Mouse (Mus musculus) heart, postnatal 36 days (tissue): ENCODE results near the gene Gnaz. TPM values are rescaled to one million over a fixed set of nuclear protein-coding genes. Genes with fewer than 3 reads are reported as not detected.
A peak's percentile ranks its signal among the peaks of the same experiment; 100 is the strongest.
"Not testable (repeated sequence)": the region's sequence is repeated elsewhere in the genome, so short reads cannot be mapped to it uniquely, and the experiment has no call there.

ENCODE experiments used
- DNase-seq, 2 experiments: peaks; one replicate each; pipeline ENCODE4 v3.0.0; 2021 to 2022
- intact Hi-C: fragments of 180-260 bp; cut with DNase I; formaldehyde crosslinking; loops from one replicate; pipeline ENCODE4 v1.15.1; 2025
- total RNA-seq, 2 experiments: library from RNA; stranded (reverse); gene quantifications; 2 replicates each; pipeline ENCODE4 v1.2.3; 2021

The Gnaz gene
- total RNA-seq, 2 experiments from 2014 or later, result 0.43 to 0.58 TPM

DNA sequence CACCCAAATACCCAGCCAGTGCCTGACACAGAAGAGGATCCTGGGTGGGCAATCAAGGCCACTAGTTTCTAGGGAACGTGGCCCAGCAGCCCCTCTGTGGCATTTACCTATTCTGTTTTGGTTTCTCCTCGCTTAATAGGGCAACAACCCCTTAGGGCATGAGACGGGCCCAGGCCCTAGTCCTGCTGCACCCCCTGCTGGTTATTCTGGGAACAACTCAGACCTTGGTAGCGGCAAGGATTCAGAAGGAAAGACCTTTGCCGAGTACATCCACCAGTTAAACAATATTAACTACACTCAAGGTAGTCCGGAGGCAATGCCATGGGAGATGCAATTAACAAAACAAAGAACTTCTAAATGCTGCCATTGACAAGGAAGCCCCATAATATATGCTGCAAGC, 54.2 kb downstream of the Gnaz start:
- intact Hi-C loops, result loop anchor here (1.0 kb wide), 2 partner anchors 84 to 130 kb away; no protein-coding TSS in a partner anchor

DNA sequence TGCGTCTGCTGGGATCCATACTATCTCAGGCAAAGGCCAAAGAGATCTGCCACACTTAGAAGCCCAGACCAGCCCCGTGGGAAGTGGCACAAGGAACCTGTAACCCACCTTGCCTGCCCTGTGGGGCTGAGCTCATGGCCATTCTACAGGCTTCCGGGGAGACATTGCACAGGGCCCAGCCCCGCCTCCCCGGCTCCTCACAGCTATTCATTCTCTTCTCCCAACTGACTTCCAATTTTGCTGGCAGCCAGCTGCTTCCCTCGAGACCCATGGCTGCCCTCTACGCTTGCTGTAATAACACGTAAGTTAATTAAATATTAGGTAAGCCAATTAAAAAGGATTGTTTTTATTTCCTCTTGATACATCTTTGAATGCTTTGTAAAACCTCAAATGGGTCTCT, 59.5 kb downstream of the Gnaz start:
- intact Hi-C loops, result no loop called here
- DNase-seq, result no peak

More for the DNA sequence above, 54.2 kb downstream of the Gnaz start:
- DNase-seq, result peak; percentile 66 to 79

DNA sequence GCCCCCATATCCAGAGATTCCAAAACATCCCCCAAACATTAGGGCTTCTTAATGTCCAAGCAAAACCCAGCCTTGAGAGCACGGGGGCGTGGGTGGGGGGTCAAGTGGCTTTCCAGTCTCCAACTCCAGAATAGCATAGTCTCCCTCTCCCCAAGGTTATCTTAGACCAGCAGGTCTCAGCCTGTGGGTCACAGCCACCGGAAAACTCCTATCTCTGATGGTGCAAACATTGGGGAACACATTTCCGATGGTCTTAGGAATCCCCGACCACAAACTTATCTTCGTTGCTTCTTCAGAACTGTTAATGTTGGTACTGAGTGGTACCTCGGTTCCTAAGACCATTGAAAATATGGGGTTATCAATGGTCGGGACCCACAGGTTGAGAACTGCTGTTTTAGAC, 61.8 kb downstream of the Gnaz start:
- no peak for DNase-seq
- intact Hi-C loops, result no loop called here

DNA sequence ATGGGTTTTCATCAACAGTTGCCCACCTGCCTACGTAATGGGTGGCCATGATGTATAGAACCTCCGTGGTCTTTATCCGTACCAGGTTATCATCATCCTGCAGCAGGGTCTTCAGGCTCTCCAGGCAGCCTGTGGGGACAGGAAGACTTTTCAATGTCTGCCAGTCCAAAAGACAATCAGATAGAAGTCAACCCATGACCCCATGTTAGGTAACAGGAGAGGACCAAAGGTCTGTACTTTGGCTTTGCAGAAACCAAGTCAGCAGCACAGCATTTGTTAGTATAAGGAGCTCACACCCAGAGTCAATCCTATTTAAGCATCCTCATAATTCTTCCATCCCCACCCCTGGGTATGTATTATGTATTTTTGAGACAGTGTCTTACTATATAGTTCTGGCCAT, 62.7 kb downstream of the Gnaz start:
- intact Hi-C loops, result no loop called here
- DNase-seq, result no peak

DNA sequence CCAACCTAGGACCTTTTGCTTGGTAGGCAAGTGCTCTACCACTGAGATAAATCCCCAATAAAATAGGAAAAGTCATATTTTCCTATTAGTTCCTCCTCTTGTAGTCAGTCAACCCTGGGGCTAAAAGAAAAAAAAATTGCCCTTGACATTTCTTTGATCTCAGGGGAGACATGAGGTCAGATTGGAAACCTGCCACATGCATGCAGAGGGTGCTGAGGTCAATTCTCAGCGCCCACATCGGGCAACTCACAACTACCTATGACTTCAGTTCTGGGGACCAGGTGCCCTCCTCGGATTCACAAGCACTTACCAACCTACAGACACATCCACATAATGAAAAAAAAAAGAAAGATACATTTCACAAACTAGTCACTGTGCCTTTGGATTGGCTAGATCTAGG, 63.3 kb downstream of the Gnaz start:
- no peak for DNase-seq
- intact Hi-C loops, result no loop called here

DNA sequence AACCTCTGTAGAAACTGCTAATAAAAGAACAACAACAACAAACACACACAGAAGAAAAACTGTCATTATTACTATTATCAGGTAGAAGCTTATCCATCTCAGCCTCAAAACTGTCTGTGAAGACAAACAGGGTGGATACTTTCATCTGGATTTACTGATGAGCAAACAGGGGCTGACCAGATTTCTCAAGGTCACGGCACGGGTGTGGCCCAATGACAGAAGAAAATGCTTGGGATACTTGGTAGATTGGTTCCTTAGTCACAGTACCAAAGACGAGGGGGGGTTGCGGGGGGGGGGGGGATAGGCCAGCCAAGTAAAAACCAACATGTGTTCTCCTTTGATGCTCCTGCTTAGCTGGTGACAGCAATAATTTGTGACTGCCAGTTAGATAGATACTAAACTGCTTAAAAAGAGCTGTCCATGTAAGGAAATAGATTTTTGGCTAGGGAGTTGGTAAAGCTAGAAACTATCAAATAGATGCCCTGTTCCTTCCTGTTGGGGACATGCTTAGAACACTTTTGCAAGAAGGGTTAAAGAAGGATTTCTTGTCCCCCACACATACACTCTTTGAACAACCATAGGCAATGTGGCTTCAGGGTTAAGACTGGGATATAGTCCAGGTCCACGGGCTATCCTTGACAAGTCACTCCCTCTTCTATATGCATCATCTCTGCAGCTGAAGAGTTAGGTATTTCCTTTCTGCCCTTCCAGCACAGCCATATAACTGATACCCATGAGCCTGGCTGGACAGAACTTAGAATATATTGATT, 64.6 kb downstream of the Gnaz start:
- no peak for DNase-seq
- intact Hi-C loops, result no loop called here

DNA sequence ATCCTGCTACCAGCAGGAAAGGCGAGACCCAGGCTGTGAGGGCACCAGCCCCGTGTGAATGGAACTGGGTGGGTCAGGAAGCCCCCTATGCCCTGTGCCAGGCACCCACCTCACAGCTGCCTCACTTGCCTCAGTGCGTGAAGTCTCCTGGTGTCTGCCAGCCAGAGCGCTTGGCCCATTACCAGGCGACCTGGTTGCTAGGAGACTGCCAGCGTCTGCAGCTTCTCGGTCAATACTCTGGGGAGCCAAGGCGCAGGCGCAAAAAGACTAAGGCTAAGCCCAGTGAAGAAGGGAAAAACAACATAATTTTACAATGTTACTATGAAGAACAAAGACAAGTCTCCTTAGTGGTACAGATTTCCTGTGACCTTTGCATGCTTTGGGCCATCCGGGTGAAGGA, 65.4 kb downstream of the Gnaz start, which contains the start of gene Rsph14:
Gene Rsph14 (minus strand): TSS at position 192 of the 400 bp plus-strand sequence.
- peak; percentile 53 to 74 for DNase-seq

DNA sequence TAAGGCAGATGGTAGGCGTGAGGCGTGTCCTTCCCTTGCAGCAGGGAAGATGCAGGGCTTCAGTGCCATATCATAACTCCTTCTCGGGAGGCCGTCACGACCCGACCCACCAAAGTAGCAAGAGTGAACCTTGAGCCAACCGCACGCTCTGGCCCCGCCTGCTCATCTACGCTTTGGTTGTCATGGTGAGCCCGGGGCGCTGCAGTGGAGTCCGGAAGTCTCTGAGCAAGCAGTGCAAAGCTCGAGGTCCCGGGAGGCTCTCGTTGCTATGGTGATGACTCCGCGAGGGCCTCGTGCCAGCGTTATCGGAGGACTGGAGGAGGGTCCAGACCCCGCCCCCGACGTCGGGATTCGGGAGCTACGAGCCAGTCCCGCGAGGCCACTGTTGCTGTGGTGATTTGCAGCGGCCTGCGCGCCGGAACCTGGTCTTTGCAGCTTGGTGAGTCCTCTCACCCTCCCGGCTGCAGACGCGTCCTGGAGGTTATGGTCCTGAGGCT, 70.0 kb downstream of the Gnaz start, which contains the start of gene Rab36:
Gene Rab36 (plus strand): TSS at position 176 of the 497 bp plus-strand sequence.
- DNase-seq, result peak; percentile 91 to 93
- intact Hi-C loops, result no loop called here

More for the DNA sequence above, 65.4 kb downstream of the Gnaz start, which contains the start of gene Rsph14:
- intact Hi-C loops, result no loop called here

DNA sequence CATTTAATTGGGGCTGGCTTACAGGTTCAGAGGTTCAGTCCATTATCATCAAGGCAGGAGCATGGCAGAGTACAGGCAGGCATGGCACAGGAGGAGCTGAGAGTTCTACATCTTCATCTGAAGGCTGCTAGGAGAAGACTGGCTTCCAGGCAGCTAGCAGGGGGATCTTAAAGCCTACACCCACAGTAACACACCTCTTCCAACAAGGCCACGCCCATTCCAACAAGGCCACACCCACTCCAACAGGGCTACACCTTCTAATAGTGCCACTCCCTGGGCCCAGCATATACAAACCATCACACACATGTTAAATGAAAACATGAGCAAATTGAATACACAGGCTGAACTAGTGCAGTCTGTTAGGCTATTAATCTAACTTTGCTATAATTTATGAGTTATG, 75.1 kb downstream of the Gnaz start:
- intact Hi-C loops, result not testable (repeated sequence)

DNA sequence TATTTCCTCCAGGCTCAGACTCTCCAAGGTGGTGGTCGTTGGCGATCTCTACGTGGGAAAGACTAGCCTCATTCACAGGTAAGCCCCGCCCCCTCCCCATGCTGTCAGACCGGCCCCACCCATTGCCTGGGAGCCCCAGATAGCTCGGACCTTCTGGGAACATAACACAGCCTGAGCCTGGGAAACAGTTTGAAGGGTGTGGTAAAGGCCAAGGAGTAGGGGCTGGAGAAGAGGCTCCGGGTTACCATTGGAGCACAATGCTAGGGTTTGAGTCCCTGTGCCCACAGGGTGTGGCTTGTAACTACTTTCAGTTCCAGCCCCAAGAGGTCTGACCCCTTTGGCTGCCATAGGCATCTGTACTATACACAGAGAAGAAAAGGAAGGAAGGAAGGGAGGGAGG, 77.5 kb downstream of the Gnaz start:
- DNase-seq, result no peak
- intact Hi-C loops, result no loop called here

More for the DNA sequence above, 75.1 kb downstream of the Gnaz start:
- not testable (repeated sequence) for DNase-seq

DNA sequence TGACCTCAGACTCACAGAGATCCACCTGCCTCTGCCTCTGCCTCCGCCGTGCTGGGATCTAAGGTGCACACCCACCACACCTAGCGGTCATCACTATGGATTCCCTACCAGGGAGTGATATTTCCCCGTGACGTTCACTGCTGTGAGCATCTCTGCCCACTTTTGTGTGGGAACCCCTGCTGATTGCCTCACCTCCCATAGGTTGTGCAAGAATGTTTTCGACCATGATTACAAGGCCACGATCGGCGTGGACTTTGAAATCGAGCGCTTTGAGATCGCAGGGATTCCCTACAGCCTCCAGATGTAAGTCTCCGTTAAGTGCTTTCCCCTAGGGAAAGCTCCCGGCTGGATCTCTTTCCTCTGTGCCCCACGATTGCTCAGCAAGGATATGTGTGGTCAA, 78.9 kb downstream of the Gnaz start:
- DNase-seq, result no peak
- intact Hi-C loops, result no loop called here

DNA sequence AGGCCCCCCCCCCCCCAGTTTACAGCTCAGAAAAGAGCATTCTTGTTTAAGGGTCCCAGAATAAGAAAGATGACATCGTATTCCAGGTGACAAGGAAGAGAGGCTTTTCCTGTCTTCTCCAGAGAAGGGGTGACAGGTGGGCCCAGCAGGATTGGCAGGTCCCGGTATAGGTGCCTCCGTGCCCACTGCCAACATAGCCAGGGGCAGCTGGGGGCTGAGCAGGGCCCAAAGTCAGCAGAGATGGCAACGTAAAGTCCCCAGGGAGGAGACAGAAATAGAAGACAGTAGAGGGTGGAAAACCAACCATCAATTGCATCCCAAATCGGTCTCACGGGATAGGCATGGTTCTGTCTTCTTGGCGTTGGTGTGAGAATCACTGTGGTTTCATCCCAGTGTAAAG, 81.7 kb downstream of the Gnaz start:
- no peak for DNase-seq
- intact Hi-C loops, result no loop called here

DNA sequence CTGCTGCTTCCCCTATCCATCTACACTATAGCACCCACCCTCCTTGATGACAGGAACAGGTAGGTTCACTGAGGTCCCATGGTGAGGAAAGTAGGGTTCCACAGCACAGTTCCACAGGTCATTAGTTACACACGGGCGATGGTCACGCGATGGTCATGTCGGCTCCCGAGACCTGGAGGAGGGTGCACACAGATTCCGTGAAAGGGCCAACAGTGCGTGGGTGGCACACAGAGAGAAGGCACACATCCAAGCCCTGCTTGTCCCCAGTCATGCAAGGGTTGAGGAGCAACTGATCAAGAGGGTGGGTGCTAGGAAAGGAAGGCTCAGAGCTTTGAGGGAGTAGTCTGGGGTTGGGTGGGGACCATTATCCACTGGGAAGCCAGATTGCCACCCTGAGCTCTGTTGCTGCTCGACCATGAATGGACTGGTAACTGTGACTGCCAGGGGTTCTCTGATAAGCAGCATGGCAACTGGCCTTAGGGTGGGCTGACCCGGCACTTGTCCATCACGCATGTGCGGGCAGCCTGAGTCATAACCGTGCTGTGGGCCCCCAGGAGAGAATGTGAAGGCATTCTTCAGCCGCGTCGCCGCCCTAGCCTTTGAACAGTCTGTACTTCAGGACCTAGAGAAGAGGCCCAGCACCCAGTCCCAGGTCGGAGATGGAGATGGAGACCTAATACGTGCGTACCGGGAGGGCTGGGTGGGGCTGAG, 84.5 kb downstream of the Gnaz start:
- intact Hi-C loops, result loop anchor here (10.0 kb wide), 1 partner anchor 203 kb away; no protein-coding TSS in a partner anchor
- DNase-seq, result no peak

DNA sequence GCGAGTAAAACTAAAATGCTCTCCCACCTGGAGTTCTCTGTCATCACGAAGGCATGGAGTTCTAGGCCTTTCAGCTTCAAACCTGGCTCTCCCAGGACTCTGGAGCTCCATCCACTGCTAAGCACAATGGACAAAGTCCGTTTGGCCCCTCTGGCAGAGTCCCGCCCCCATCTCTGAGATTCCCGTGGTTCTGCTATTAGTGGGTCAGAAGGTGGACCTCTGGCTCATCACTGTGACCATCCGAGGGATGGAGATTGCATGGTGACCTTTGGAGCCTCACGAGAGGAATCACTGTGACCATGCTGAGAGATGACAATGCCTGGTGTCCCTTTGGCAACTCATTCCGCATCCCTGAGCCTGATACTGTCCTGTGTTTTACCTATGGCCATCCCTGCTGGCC, 85.9 kb downstream of the Gnaz start:
- no peak for DNase-seq
- intact Hi-C loops, result loop anchor here (10.0 kb wide), 1 partner anchor 202 kb away; no protein-coding TSS in a partner anchor

DNA sequence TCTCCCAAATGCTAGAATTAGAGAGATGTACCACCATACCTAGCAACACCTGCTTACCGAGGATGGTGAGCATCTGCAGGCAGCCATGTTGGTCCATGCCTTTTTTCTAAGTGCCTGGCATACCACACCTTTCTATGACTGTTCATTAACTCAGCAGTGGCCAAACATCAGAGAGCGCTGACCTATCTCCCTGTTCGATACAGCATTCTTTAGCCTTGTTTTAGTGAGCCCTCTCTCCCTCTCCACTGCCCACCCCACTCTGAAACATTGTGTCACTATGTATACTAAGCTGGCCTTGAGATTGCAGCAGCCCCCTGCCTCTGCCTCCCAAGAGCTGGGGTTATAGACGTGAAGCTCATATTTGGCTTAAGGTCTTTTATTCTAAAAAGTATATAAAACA, 86.7 kb downstream of the Gnaz start:
- intact Hi-C loops, result loop anchor here (10.0 kb wide), 1 partner anchor 201 kb away; no protein-coding TSS in a partner anchor
- no peak for DNase-seq

DNA sequence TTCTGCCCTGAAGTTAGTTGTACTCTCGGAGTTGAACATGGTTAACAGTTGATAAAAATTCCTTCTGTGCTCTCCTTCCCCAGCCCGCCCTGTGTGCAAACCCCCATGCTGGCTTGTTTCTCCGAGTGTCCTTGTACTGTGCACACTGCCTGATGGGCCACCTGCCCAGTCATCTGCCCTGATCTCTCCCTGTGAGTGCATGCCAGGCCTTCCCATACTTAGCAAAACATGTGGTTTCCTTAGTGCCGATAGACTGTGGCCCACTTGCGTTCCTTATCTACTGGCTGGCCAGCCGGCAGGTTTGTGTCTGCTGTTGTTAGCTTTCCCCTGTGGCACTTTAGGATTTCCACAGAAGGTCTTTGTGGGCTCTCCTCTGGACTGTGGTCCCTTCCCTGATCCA, 87.1 kb downstream of the Gnaz start:
- intact Hi-C loops, result loop anchor here (10.0 kb wide), 1 partner anchor 201 kb away; no protein-coding TSS in a partner anchor
- DNase-seq, result peak; percentile 35 to 44

DNA sequence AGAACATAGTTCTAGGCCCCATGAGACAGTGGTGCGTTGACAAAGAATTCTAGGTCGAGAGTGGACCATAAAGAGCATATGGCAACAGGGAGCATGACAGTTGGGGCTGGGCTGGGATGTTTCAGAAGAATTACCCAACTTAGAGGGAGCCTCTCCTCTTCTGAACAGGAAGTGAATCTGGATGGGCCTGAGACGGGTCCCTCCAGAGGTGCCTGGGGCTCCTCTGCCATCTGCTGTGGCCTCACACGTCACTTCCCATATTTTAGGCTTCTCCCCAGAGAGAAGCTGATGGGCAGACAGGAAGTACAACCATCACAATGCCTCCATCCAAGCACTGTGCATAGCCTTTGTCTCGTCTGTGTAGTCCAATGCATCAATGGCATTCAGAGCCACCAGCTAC, 88.7 kb downstream of the Gnaz start:
- no peak for DNase-seq
- intact Hi-C loops, result loop anchor here (10.0 kb wide), 1 partner anchor 199 kb away; no protein-coding TSS in a partner anchor

DNA sequence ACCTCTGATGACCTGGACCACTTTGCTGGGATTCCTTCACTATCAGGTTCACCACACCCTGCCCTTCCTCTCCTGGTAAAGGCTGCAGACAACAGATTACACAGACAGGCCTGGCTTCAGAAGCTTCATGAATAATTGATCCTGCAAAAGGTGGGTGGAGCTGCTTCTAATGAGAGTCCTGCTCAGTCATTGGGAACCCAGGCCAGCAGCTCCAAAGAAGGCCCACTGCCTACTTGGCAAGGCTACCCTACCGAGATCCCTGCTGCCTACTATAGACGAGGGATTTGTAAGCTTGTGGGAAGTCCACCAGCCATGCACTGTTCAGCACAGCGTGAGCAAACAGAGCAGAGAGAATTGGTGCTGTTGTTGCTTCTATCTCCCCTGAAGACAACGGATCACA, 89.3 kb downstream of the Gnaz start:
- intact Hi-C loops, result loop anchor here (10.0 kb wide), 1 partner anchor 199 kb away; no protein-coding TSS in a partner anchor
- DNase-seq, result no peak

DNA sequence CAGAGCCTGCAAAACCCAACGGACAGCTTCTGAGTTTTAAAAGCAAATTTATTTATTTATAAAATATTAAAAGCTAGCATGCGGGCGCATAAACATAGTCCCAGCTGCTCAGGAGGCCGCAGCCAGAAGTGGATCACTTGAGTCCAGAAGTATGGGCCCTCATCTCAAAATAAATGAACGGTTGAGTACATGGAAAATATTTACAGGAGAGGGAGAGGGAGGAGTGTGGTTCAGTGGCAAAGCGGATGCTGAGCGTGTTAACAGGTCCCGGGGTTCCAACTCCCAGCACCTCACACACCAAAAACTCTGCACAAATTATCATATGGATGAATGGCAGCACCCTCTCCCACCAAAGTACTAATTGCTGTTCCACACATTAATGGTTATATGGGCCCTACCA, 91.4 kb downstream of the Gnaz start:
- intact Hi-C loops, result loop anchor here (10.0 kb wide), 1 partner anchor 196 kb away; no protein-coding TSS in a partner anchor
- no peak for DNase-seq

DNA sequence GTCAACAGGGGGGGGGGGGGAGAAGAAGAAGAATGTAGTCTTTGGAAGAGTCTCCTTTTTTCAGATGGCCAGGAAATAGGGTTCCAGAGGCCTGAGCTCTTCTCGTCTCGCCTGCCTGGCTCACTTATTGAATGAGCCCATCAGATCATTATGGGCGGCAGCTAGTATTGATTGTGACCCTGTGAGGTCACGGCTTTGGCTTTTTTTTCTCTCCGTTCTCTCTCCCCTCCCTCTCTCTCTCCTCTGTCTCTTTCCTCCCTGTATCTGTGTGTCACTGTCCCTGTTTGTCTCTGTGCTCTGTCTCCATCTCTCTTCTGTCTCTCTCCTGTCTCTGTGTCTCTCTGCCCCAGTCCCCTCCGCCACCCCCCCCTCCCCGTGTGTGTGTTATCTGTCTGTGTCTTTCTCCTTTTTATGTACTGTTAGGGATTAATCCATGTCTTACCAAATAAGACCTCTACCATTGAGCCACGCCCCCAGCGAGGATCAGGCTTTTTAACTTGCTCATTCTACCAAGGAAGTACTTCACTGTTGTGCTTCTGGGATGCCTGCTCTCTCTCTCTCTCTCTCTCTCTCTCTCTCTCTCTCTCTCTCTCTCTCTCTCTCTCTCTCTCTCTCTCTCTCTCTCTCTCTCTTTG, 91.9 kb downstream of the Gnaz start:
- intact Hi-C loops, result loop anchor here (1.0 to 10.0 kb wide), 2 partner anchors 92 to 196 kb away; no protein-coding TSS in a partner anchor
- no peak for DNase-seq
